Mouse (Mus musculus): ENCODE results near the gene Olfr624. TPM values are rescaled to one million over a fixed set of nuclear protein-coding genes. Genes with fewer than 3 reads are reported as not detected.
"Not testable (repeated sequence)": the region's sequence is repeated elsewhere in the genome, so short reads cannot be mapped to it uniquely, and the experiment has no call there.

Gene Olfr624
- polyA plus RNA-seq (2016; fragmentation: Nextera tagmentation; extraction: Ambion mirVana) = 0.04 and 0.06 TPM in 2 replicates

- WGBS = 97% methylated on average over 2 of the region's 2 CpGs
- no peaks in the 10 kb centered on the region for H3K9me3 ChIP-seq (replicated peaks)
- H3K27me3 ChIP-seq (ENCODE audit: low read depth, poor library complexity, severe bottlenecking) = no peaks in the 10 kb centered on the region
- no peaks in the 10 kb centered on the region for H3K4me1 ChIP-seq
- no peaks in the 10 kb centered on the region for H3K36me3 ChIP-seq
- H3K4me3 ChIP-seq = no peak within 1 kb of the TSS
- H3K27ac ChIP-seq = no peak within 1 kb of the TSS
- DNase-seq (ENCODE audit: low spot score) = no peak
These were observed at the start of gene Olfr624 for GRCm38 (mm10) chr7:103671091-103671490. Gene Olfr624, minus strand, starts transcription at chr7:103671191.

- H3K9me3 ChIP-seq (replicated peaks); H3K4me3 ChIP-seq; H3K27me3 ChIP-seq (ENCODE audit: low read depth, poor library complexity, severe bottlenecking); DNase-seq (ENCODE audit: low spot score); H3K4me1 ChIP-seq; H3K36me3 ChIP-seq; H3K27ac ChIP-seq: not testable (repeated sequence)
- WGBS = 96% methylated on average over 1 of the region's 1 CpGs
These were observed 45.4 kb upstream of the Olfr624 start for GRCm38 (mm10) chr7:103716398-103716797.

GRCm38 (mm10) chr7:103714371-103714770 lies 43.4 kb upstream of the Olfr624 start, which contains the start of gene Olfr243:
Gene Olfr243, plus strand, starts transcription at chr7:103714671.
- Histone ChIP-seq H3K4me1 (no peaks in the 10 kb centered on the region), H3K36me3 (no peaks in the 10 kb centered on the region), H3K27ac (no peak within 1 kb of the TSS), H3K27me3 (ENCODE audit: low read depth, poor library complexity, severe bottlenecking) (no peaks in the 10 kb centered on the region), H3K9me3 (replicated peaks) (no peaks in the 10 kb centered on the region), H3K4me3 (no peak within 1 kb of the TSS)
- no peak for DNase-seq (ENCODE audit: low spot score)

GRCm38 (mm10) chr7:103712024-103712423 lies 41.0 kb upstream of the Olfr624 start:
- no peak overlapping the region for H3K4me3 ChIP-seq
- WGBS = 28% methylated on average over 2 of the region's 2 CpGs
- no peak for DNase-seq (ENCODE audit: low spot score)
- no peaks in the 10 kb centered on the region for H3K27me3 ChIP-seq (ENCODE audit: low read depth, poor library complexity, severe bottlenecking)
- no peaks in the 10 kb centered on the region for H3K4me1 ChIP-seq
- no peaks in the 10 kb centered on the region for H3K36me3 ChIP-seq
- H3K9me3 ChIP-seq (replicated peaks) = no peaks in the 10 kb centered on the region
- H3K27ac ChIP-seq = no peak overlapping the region

GRCm38 (mm10) chr7:103699469-103699868 lies 28.5 kb upstream of the Olfr624 start:
- WGBS = 93% methylated on average over 4 of the region's 4 CpGs
- no peak for DNase-seq (ENCODE audit: low spot score)
- Histone ChIP-seq H3K27me3 (ENCODE audit: low read depth, poor library complexity, severe bottlenecking) (no peaks in the 10 kb centered on the region), H3K4me3 (no peak overlapping the region), H3K27ac (no peak overlapping the region), H3K9me3 (replicated peaks) (no peaks in the 10 kb centered on the region), H3K4me1 (no peaks in the 10 kb centered on the region), H3K36me3 (no peaks in the 10 kb centered on the region)

- Histone ChIP-seq H3K36me3 (no peaks in the 10 kb centered on the region), H3K4me3 (no peak within 1 kb of the TSS), H3K27ac (no peak within 1 kb of the TSS), H3K27me3 (ENCODE audit: low read depth, poor library complexity, severe bottlenecking) (no peaks in the 10 kb centered on the region), H3K4me1 (no peaks in the 10 kb centered on the region), H3K9me3 (replicated peaks) (no peaks in the 10 kb centered on the region)
- DNase-seq (ENCODE audit: low spot score) = no peak
These were observed 11.4 kb upstream of the Olfr624 start, which contains the start of gene Olfr625-ps1 for GRCm38 (mm10) chr7:103682420-103682819. Gene Olfr625-ps1, plus strand, starts transcription at chr7:103682720.

- H3K36me3 ChIP-seq = no peaks in the 10 kb centered on the region
- H3K4me1 ChIP-seq = no peaks in the 10 kb centered on the region
- H3K27me3 ChIP-seq (ENCODE audit: low read depth, poor library complexity, severe bottlenecking) = no peaks in the 10 kb centered on the region
- H3K27ac ChIP-seq = no peak within 1 kb of the TSS
- no peaks in the 10 kb centered on the region for H3K9me3 ChIP-seq (replicated peaks)
- DNase-seq (ENCODE audit: low spot score) = no peak
- no peak within 1 kb of the TSS for H3K4me3 ChIP-seq
These were observed 7.4 kb downstream of the Olfr624 start, which contains the start of gene Olfr623 for GRCm38 (mm10) chr7:103663598-103663997. Gene Olfr623, minus strand, starts transcription at chr7:103663698.

- Histone ChIP-seq H3K4me1 (no peaks in the 10 kb centered on the region), H3K27ac (no peak overlapping the region), H3K4me3 (no peak overlapping the region), H3K9me3 (replicated peaks) (no peaks in the 10 kb centered on the region), H3K36me3 (no peaks in the 10 kb centered on the region), H3K27me3 (ENCODE audit: low read depth, poor library complexity, severe bottlenecking) (no peaks in the 10 kb centered on the region)
- DNase-seq (ENCODE audit: low spot score) = no peak
- 93% methylated on average over 4 of the region's 4 CpGs for WGBS
These were observed 26.9 kb downstream of the Olfr624 start for GRCm38 (mm10) chr7:103644070-103644469.

GRCm38 (mm10) chr7:103642602-103643001 lies 28.4 kb downstream of the Olfr624 start, which contains the start of gene Olfr622:
Gene Olfr622, minus strand, starts transcription at chr7:103642702.
- no peak for DNase-seq (ENCODE audit: low spot score)
- H3K36me3 ChIP-seq = no peaks in the 10 kb centered on the region

GRCm38 (mm10) chr7:103636795-103637194 lies 34.2 kb downstream of the Olfr624 start:
- Histone ChIP-seq H3K9me3 (replicated peaks) (no peaks in the 10 kb centered on the region), H3K4me1 (no peaks in the 10 kb centered on the region), H3K4me3 (no peak overlapping the region), H3K27ac (no peak overlapping the region), H3K36me3 (no peaks in the 10 kb centered on the region), H3K27me3 (ENCODE audit: low read depth, poor library complexity, severe bottlenecking) (no peaks in the 10 kb centered on the region)
- DNase-seq (ENCODE audit: low spot score) = no peak

More at GRCm38 (mm10) chr7:103642602-103643001, 28.4 kb downstream of the Olfr624 start, which contains the start of gene Olfr622:
- no peaks in the 10 kb centered on the region for H3K27me3 ChIP-seq (ENCODE audit: low read depth, poor library complexity, severe bottlenecking)
- H3K9me3 ChIP-seq (replicated peaks) = no peaks in the 10 kb centered on the region
- H3K27ac ChIP-seq = no peak within 1 kb of the TSS
- no peaks in the 10 kb centered on the region for H3K4me1 ChIP-seq
- WGBS = 82% methylated on average over 1 of the region's 1 CpGs
- no peak within 1 kb of the TSS for H3K4me3 ChIP-seq

Other genes with a start within 250 kb of the Olfr624 start
- not detected in 2 replicates for gene Olfr605, start 225.8 kb downstream of the Olfr624 start, polyA plus RNA-seq (2016; fragmentation: Nextera tagmentation; extraction: Ambion mirVana)
- not detected in 2 replicates for gene Olfr606, start 222.1 kb downstream of the Olfr624 start, polyA plus RNA-seq (2016; fragmentation: Nextera tagmentation; extraction: Ambion mirVana)
- gene Olfr607, start 207.0 kb downstream of the Olfr624 start, polyA plus RNA-seq (2016; fragmentation: Nextera tagmentation; extraction: Ambion mirVana) = not detected in 2 replicates
- gene Olfr608, start 201.3 kb downstream of the Olfr624 start, polyA plus RNA-seq (2016; fragmentation: Nextera tagmentation; extraction: Ambion mirVana) = not detected in 2 replicates
- gene Olfr609, start 173.1 kb downstream of the Olfr624 start, polyA plus RNA-seq (2016; fragmentation: Nextera tagmentation; extraction: Ambion mirVana) = not detected in 2 replicates
- gene Olfr610, start 159.1 kb downstream of the Olfr624 start, polyA plus RNA-seq (2016; fragmentation: Nextera tagmentation; extraction: Ambion mirVana) = not detected in 2 replicates
- gene Olfr611, start 150.3 kb downstream of the Olfr624 start, polyA plus RNA-seq (2016; fragmentation: Nextera tagmentation; extraction: Ambion mirVana) = not detected in 2 replicates
- gene Olfr612, start 128.5 kb downstream of the Olfr624 start, polyA plus RNA-seq (2016; fragmentation: Nextera tagmentation; extraction: Ambion mirVana) = not detected in 2 replicates
- not detected in 2 replicates for gene Olfr613, start 123.1 kb downstream of the Olfr624 start, polyA plus RNA-seq (2016; fragmentation: Nextera tagmentation; extraction: Ambion mirVana)
- not detected in 2 replicates for gene Olfr615, start 115.1 kb downstream of the Olfr624 start, polyA plus RNA-seq (2016; fragmentation: Nextera tagmentation; extraction: Ambion mirVana)
- gene Olfr616, start 102.0 kb downstream of the Olfr624 start, polyA plus RNA-seq (2016; fragmentation: Nextera tagmentation; extraction: Ambion mirVana) = not detected in 2 replicates
- not detected in 2 replicates for gene Olfr617, start 98.1 kb downstream of the Olfr624 start, polyA plus RNA-seq (2016; fragmentation: Nextera tagmentation; extraction: Ambion mirVana)
- not detected in 2 replicates for gene Olfr618, start 81.1 kb downstream of the Olfr624 start, polyA plus RNA-seq (2016; fragmentation: Nextera tagmentation; extraction: Ambion mirVana)
- not detected in 2 replicates for gene Olfr619, start 70.6 kb downstream of the Olfr624 start, polyA plus RNA-seq (2016; fragmentation: Nextera tagmentation; extraction: Ambion mirVana)
- gene Olfr620, start 58.7 kb downstream of the Olfr624 start, polyA plus RNA-seq (2016; fragmentation: Nextera tagmentation; extraction: Ambion mirVana) = not detected in 2 replicates
- gene Olfr622, start 28.5 kb downstream of the Olfr624 start, polyA plus RNA-seq (2016; fragmentation: Nextera tagmentation; extraction: Ambion mirVana) = not detected in 2 replicates
- not detected in 2 replicates for gene Olfr623, start 7.5 kb downstream of the Olfr624 start, polyA plus RNA-seq (2016; fragmentation: Nextera tagmentation; extraction: Ambion mirVana)
- gene Olfr625-ps1, start 11.5 kb upstream of the Olfr624 start, polyA plus RNA-seq (2016; fragmentation: Nextera tagmentation; extraction: Ambion mirVana) = not detected in 2 replicates
- not detected in 2 replicates for gene Olfr243, start 43.5 kb upstream of the Olfr624 start, polyA plus RNA-seq (2016; fragmentation: Nextera tagmentation; extraction: Ambion mirVana)
- not detected in 2 replicates for gene Olfr628, start 59.2 kb upstream of the Olfr624 start, polyA plus RNA-seq (2016; fragmentation: Nextera tagmentation; extraction: Ambion mirVana)
- gene Olfr629, start 73.8 kb upstream of the Olfr624 start, polyA plus RNA-seq (2016; fragmentation: Nextera tagmentation; extraction: Ambion mirVana) = not detected in 2 replicates
- not detected in 2 replicates for gene Olfr630, start 86.1 kb upstream of the Olfr624 start, polyA plus RNA-seq (2016; fragmentation: Nextera tagmentation; extraction: Ambion mirVana)
- gene Olfr69, start 100.4 kb upstream of the Olfr624 start, polyA plus RNA-seq (2016; fragmentation: Nextera tagmentation; extraction: Ambion mirVana) = not detected in 2 replicates
- not detected in 2 replicates for gene Olfr68, start 108.5 kb upstream of the Olfr624 start, polyA plus RNA-seq (2016; fragmentation: Nextera tagmentation; extraction: Ambion mirVana)
- gene Olfr67, start 120.6 kb upstream of the Olfr624 start, polyA plus RNA-seq (2016; fragmentation: Nextera tagmentation; extraction: Ambion mirVana) = not detected in 2 replicates
- 172 and 327 TPM in 2 replicates for gene Hbb-bt, start 142.8 kb upstream of the Olfr624 start, polyA plus RNA-seq (2016; fragmentation: Nextera tagmentation; extraction: Ambion mirVana)
- gene Hbb-bs, start 156.9 kb upstream of the Olfr624 start, polyA plus RNA-seq (2016; fragmentation: Nextera tagmentation; extraction: Ambion mirVana) = 49.0 and 110 TPM in 2 replicates
- 0.29 TPM in 1 of 2 replicates, not detected in the other for gene Hbb-bh2, start 169.3 kb upstream of the Olfr624 start, polyA plus RNA-seq (2016; fragmentation: Nextera tagmentation; extraction: Ambion mirVana)
- 2,391 and 3,747 TPM in 2 replicates for gene Hbb-bh1, start 172.0 kb upstream of the Olfr624 start, polyA plus RNA-seq (2016; fragmentation: Nextera tagmentation; extraction: Ambion mirVana)
- gene Hbb-y, start 182.0 kb upstream of the Olfr624 start, polyA plus RNA-seq (2016; fragmentation: Nextera tagmentation; extraction: Ambion mirVana) = 6,719 and 7,575 TPM in 2 replicates
- gene Olfr66, start 215.1 kb upstream of the Olfr624 start, polyA plus RNA-seq (2016; fragmentation: Nextera tagmentation; extraction: Ambion mirVana) = not detected in 2 replicates
- gene Olfr64, start 223.3 kb upstream of the Olfr624 start, polyA plus RNA-seq (2016; fragmentation: Nextera tagmentation; extraction: Ambion mirVana) = not detected in 2 replicates
- not detected in 2 replicates for gene Olfr65, start 232.3 kb upstream of the Olfr624 start, polyA plus RNA-seq (2016; fragmentation: Nextera tagmentation; extraction: Ambion mirVana)